Mouse (Mus musculus) liver, postnatal 0 days (tissue): Measurements from ENCODE around the gene Spta1.

ENCODE experiments used
- CTCF ChIP-seq: sonication (generic); IDR thresholded peaks from 2 replicates; pipeline ENCODE4 v1.5.1; 2016; ENCODE audit warnings: antibody characterized with exemption, low read depth
- EP300 ChIP-seq: IDR thresholded peaks from 2 replicates; pipeline ENCODE4 v1.6.1; 2016; ENCODE audit warnings: antibody characterized with exemption, low read depth, mild to moderate bottlenecking

GRCm38 (mm10) chr1:174244621-174245020 lies 72.0 kb downstream of the Spta1 start:
- no peak for TF ChIP-seq CTCF
- TF ChIP-seq EP300: no peak
